Mouse (Mus musculus) ovary, postnatal 14 days (tissue): ENCODE data around the gene Dnajc10.
A peak's percentile ranks its signal among the peaks of the same experiment; 100 is the strongest.

ENCODE experiments used
- DNase-seq: peaks from one replicate; pipeline ENCODE4 v3.0.0; 2022; ENCODE audit warnings: low spot score

Gene Dnajc10

GRCm38 (mm10) chr2:80315242-80316161, at the start of gene Dnajc10:
Gene Dnajc10, plus strand, starts transcription at chr2:80315466.
- DNase-seq: peak; percentile 86

GRCm38 (mm10) chr2:80266894-80267293, 48.4 kb upstream of the Dnajc10 start:
- DNase-seq: peak; percentile 63

- DNase-seq: no peak
Observed at GRCm38 (mm10) chr2:80268053-80268452, 47.2 kb upstream of the Dnajc10 start.

GRCm38 (mm10) chr2:80271431-80271830, 43.8 kb upstream of the Dnajc10 start:
- DNase-seq: no peak

DNA sequence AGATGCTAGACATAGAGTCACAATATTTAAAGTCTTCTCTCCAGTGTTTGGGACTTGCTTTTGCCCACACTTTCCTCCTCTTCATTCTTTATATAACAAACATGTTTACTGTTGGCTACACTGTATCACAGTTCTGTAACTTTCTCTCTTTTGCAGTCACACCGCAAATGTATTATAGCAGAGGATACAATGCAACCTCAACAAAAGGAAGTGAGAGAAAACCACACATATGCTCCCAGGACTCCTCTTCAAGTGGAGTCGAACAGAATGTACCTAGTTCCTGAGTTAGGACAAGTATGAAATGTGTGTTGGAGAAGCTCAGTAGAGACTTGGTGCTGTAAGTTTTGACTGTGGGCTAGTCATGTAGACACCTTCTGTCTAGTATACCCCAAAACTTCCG, 42.2 kb upstream of the Dnajc10 start:
- DNase-seq: no peak

- DNase-seq: no peak
Observed at GRCm38 (mm10) chr2:80273763-80274162, 41.5 kb upstream of the Dnajc10 start.

DNA sequence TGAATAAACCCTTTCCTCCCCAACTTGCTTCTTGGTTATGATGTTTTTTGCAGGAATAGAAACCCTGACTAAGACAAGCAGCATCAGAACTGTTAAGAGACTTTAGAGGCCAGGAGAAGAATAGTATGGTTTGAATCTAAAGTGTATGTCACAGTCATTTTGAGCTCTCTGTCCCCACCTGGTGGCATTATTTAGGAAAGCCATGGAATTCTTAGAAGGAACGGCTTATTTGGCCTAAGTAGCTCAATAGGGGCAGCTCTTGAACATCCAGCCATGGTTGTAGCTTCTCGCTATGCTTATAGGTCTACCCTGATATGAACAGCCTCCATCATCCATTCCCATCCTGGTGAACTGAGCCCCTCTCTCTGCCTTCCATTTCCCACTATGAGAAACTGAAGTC, 40.1 kb upstream of the Dnajc10 start:
- DNase-seq: peak; percentile 20

- no peak for DNase-seq
Observed at GRCm38 (mm10) chr2:80282214-80282613, 33.1 kb upstream of the Dnajc10 start.

GRCm38 (mm10) chr2:80286397-80286796, 28.9 kb upstream of the Dnajc10 start:
- DNase-seq: no peak

DNA sequence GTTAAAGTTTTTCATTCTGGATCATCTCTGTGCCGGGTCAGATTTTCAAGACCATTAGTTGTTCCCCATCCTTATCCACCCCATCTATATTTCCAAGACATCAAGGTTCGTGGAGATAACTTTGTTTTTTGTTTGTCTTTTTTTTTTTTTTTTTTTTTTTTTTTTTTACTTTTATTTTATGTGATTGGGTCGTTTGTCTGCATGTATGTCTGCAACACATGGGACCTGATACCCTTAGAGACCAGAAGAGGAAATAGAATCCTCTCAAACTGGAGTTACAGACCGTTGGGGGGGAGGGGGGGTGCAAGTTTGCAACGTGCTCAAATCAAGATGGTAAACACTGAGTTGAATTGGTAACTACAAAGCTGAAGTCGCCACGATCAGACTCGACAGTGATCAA, 23.1 kb upstream of the Dnajc10 start, which contains the start of gene Prdx6b:
Gene Prdx6b, plus strand, starts transcription at position 301 of the 400 bp plus-strand sequence.
- DNase-seq: no peak

DNA sequence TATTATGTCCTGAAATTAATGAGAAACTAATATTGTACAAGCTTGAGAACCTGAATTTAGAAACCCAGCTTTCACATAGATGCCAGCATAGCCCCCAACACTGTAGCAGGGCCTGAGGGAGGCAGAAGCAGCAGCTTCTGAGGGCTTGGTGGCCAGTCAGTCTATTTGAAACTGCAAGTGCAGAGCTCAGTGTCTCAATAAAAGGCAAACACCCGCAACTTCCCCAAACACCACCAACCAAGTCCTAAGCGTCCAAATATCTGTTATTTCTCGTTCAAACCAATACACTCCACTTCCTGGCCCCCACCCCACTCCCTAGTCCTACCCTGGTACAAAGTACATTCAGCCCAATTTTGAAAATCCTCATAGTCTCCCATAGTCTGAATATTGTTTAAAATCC, 16.9 kb upstream of the Dnajc10 start:
- no peak for DNase-seq

DNA sequence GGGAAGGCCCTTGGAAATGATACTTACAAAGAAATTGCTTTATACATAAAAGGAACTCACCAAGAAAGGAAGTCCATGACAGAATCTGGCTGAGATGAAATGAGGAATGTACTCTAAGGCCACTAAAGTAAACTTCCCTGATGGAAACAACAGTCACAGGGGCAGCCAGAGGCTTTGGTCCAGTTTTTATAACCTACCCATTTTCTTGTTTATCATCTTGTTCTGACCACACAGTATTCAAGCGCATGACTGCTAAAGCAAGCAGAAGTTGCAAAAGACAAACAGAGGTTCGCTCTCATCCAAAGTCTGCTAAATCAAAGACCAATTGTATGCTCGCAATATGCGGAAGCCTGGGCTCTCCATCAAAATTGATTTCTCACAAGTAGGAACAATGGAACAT, 14.5 kb upstream of the Dnajc10 start:
- DNase-seq: no peak

DNA sequence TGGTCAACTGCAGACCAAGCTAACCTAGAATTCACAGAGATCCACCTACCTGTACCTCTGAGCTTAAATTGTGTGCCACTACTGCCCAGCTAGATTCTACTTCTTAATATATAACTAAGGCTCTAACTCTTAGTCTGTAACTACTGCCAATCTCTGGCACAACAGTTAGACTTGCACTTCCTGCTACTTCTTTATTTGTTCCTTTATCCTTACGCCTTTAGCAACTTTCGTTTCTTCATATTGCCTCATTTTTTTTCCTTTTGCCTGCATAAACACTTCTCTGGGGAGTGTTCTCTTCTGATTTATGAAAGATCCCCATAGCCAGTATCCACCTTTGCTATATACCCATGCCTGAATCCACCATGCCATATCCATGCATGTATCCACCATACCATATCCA, 11.3 kb upstream of the Dnajc10 start:
- no peak for DNase-seq

DNA sequence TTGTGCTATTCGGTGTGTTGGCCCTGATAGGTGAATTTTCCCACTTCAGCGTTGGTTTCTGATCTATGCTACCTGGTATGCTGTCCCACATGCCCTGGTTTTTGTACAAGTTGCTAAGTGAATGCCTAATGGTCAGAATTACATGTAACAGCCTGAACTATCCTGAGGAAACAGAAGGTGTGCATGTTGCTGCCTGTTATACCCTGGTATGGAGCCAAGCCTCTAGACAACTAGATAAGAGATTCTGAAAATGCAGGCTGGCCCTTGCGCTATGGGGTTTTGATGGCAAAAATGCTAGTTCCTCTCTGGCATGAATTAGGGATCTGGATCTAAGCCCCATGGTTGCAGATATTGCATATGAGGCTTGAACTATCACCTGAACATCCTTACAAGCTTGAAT, 7.6 kb upstream of the Dnajc10 start:
- DNase-seq: no peak

DNA sequence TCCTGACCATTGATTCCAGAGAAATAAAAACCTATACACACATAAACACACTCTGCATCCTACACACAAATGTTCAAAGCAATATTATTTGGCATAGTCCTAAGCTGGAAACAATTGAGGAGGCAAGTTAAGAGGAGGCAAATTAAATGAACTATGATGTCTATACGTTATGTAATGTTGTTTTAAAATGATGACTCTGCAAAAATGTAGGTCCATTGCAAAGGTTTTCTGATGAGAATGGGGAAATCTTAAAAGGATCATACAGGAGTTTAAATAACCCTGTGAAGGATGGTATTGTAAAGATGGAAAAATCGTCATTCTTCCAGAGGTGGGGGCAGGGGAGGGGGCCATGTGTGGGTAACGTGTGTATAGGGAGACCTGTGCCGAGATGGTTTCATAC, 5.5 kb upstream of the Dnajc10 start:
- DNase-seq: no peak

GRCm38 (mm10) chr2:80310772-80311171, 4.5 kb upstream of the Dnajc10 start:
- no peak for DNase-seq

DNA sequence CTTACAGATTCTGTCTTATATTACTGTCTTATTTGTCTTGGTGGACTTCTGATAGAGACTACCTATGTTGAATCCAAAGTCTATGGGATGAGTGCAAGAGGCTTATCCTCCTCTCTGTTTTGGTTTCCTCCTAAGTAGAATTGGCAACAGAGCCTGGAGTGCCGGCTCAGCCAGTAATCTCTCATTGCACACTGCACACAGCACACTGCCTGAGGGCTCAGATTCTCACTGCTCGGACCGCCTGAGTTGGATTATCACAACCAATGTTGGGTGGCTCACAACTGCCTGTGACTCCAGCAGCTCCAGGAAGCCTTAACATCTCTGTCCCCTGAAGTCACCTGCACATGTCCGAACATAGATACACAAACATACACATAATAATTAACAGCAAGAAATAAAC, 3.9 kb upstream of the Dnajc10 start:
- no peak for DNase-seq

GRCm38 (mm10) chr2:80314201-80314600, 1.1 kb upstream of the Dnajc10 start:
- no peak for DNase-seq

- DNase-seq: no peak
Observed at GRCm38 (mm10) chr2:80314854-80315241, 418 bp upstream of the Dnajc10 start.

DNA sequence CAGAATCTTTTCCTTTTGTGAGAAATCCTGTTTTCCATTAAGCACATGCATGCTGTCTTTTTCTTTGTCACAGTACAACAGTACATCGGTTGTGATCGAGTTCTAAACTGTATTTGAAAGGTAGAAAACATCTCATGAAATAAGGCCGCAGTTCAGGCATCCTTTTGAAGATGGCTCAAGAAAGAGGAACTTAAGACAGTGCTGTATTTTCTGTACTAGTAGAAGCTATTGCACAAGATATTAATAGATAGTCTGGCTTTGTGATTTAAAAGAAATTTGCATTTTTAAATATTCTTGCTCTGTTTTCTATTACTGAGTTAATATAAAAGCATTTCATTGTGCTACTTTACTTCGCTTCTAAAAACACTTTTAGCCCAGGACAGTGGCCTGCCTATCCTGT, 7.6 kb downstream of the Dnajc10 start:
- DNase-seq: no peak

DNA sequence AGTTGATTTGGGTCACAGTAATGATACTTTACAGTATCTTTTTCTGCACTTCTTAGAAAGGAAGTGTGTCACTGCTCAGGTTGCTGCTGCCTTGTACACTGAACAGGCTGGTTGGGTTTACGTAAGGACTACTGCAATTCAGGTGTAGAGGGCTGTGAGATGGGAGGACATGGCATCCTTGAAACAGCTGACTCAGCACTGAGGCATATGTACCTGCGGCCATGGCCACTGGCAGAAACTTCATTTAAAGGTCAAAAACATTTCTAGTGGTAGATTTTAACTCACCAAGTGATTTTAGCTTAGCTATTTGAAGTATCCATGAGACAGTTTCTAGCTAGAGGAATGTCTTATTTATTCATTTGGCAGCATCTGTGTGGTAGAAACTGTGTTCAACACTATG, 10.5 kb downstream of the Dnajc10 start:
- DNase-seq: no peak

DNA sequence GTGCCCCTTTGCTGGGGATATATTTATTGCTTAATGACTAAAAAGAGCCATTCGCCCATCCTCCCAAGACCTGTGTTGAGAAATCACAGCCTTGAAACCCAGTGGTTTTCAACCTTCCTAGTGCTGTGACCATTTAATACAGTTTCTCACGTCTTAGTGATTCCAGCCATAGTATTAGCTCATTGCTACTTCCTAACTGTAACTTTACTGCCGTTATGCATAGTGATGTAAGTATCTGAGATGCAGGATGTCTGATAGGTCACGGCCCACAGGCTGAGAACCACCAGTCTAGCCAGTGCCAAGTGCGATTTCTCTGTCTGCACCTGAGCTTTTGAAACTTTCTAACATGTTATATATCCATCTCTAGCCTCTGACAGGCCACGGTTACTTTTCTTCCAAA, 12.0 kb downstream of the Dnajc10 start:
- no peak for DNase-seq

GRCm38 (mm10) chr2:80328961-80329653, 13.8 kb downstream of the Dnajc10 start:
- no peak for DNase-seq
